Mouse (Mus musculus): ENCODE measurements around the gene Tnk1. TPM values are rescaled to one million over a fixed set of nuclear protein-coding genes. Genes with fewer than 3 reads are reported as not detected.
A peak's percentile ranks its signal among the peaks of the same experiment; 100 is the strongest.

Tnk1 gene
- total RNA-seq, 1 experiment: 3.4 TPM

DNA sequence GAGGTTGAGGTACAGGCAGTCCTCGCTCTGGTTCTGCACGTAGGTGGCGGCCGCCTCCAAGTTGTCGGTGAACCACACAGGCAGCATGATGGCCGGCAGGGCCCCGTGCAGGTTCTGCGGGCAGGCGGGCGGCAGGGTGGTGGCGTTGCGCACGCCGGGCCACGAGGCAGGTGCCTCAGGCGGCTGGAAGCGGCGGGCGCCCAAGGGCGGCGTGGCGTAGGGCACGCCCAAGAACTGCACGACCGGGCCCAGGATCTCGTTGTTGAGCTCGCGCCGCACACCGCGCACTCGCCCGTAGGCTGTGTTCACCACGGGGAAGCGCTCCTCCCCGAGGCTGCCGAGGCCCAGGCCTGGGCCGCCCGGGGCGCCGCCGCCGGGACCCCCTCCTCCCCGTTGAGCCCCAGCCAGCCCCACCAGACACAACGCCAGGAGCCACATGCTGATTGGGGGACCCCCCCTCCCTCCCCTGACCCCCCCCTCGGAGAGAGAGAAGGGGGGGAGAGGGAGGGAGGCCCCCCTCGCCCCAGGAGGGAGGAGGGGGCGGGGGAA, 24.5 kb downstream of the Tnk1 start:
- Histone ChIP-seq H3K4me1 (ENCODE audit: control insufficient read depth in 2 of 2, insufficient read depth in 2 of 2, low read length in 2 of 2, poor library complexity in 1 of 2) (peaks cover 0 to 5% of the 10 kb centered on the region in 2 experiments; a peak in 3 of 4 replicates), H3K9me3 (ENCODE audit: control insufficient read depth, insufficient read depth, low read depth, low read length) (no peaks in the 10 kb centered on the region), H3K27ac (ENCODE audit: insufficient read depth, low read depth, low read length, poor library complexity, severe bottlenecking) (no peak overlapping the region), H3K4me3 (ENCODE audit: insufficient read depth in 1 of 2, low read depth in 1 of 2, low read length in 2 of 2, poor library complexity in 1 of 2, severe bottlenecking in 1 of 2) (peak overlapping the region; percentile 70 to 76), H3K36me3 (ENCODE audit: control insufficient read depth, insufficient read depth, low read length, poor library complexity, severe bottlenecking) (no peaks in the 10 kb centered on the region), H3K9ac (ENCODE audit: insufficient read depth, low read depth, low read length, poor library complexity, severe bottlenecking) (peak overlapping the region; percentile 55)
- in situ Hi-C loops (cut with MboI; ENCODE audit: low sequenced_read_pairs in 2 of 2, unreplicated experiment in 2 of 2): no loop called here
- DNase-seq (ENCODE audit: low read depth, low spot score): no peak
- no peak for TF ChIP-seq ZNF384 (IDR thresholded peaks at IDR 0.05; ENCODE audit: low read depth, low read length)
- TF ChIP-seq MAFK (IDR thresholded peaks at IDR 0.05; ENCODE audit: insufficient read depth, low read depth, low read length): no peak
- TF ChIP-seq CHD2 (IDR thresholded peaks at IDR 0.05; ENCODE audit: low read depth, low read length): no peak
- no peak for TF ChIP-seq HCFC1 (IDR thresholded peaks at IDR 0.05; ENCODE audit: borderline replicate concordance, insufficient read depth, low read length)
- TF ChIP-seq ZC3H11A (IDR thresholded peaks at IDR 0.05; ENCODE audit: borderline replicate concordance, low read depth, low read length): no peak

DNA sequence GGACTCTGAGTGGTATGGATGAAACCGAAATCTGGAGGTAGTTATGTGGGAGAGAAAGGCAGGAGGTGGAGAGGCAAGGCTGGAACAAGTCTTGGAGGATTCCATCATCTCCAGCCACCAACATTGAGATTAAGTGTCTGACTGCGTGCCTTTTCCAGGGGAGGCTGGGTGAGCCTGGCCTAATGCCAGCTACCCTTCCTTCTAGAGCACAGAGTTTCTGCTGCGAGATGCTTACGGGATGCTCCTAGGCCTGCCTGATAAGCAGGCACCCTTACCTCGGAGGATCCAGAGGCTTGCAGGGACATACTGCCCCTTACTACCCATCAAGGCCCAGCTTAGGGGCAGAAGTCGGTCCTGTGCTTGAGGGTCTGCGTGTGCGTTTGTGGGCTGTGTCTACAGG, 25.0 kb downstream of the Tnk1 start:
- no peak for DNase-seq (ENCODE audit: low read depth, low spot score)
- Histone ChIP-seq H3K36me3 (ENCODE audit: control insufficient read depth, insufficient read depth, low read length, poor library complexity, severe bottlenecking) (no peaks in the 10 kb centered on the region), H3K4me1 (ENCODE audit: control insufficient read depth in 2 of 2, insufficient read depth in 2 of 2, low read length in 2 of 2, poor library complexity in 1 of 2) (peaks cover 0 to 10% of the 10 kb centered on the region in 2 experiments; a peak in 3 of 4 replicates), H3K9me3 (ENCODE audit: control insufficient read depth, insufficient read depth, low read depth, low read length) (no peaks in the 10 kb centered on the region), H3K27ac (ENCODE audit: insufficient read depth, low read depth, low read length, poor library complexity, severe bottlenecking) (no peak overlapping the region), H3K9ac (ENCODE audit: insufficient read depth, low read depth, low read length, poor library complexity, severe bottlenecking) (peak overlapping the region; percentile 55), H3K4me3 (ENCODE audit: insufficient read depth in 1 of 2, low read depth in 1 of 2, low read length in 2 of 2, poor library complexity in 1 of 2, severe bottlenecking in 1 of 2) (peak overlapping the region; percentile 70 to 76)
- in situ Hi-C loops (cut with MboI; ENCODE audit: low sequenced_read_pairs in 2 of 2, unreplicated experiment in 2 of 2): no loop called here
- no peak for TF ChIP-seq HCFC1 (IDR thresholded peaks at IDR 0.05; ENCODE audit: borderline replicate concordance, insufficient read depth, low read length)
- TF ChIP-seq CHD2 (IDR thresholded peaks at IDR 0.05; ENCODE audit: low read depth, low read length): no peak
- TF ChIP-seq ZNF384 (IDR thresholded peaks at IDR 0.05; ENCODE audit: low read depth, low read length): no peak
- no peak for TF ChIP-seq MAFK (IDR thresholded peaks at IDR 0.05; ENCODE audit: insufficient read depth, low read depth, low read length)
- no peak for TF ChIP-seq ZC3H11A (IDR thresholded peaks at IDR 0.05; ENCODE audit: borderline replicate concordance, low read depth, low read length)

DNA sequence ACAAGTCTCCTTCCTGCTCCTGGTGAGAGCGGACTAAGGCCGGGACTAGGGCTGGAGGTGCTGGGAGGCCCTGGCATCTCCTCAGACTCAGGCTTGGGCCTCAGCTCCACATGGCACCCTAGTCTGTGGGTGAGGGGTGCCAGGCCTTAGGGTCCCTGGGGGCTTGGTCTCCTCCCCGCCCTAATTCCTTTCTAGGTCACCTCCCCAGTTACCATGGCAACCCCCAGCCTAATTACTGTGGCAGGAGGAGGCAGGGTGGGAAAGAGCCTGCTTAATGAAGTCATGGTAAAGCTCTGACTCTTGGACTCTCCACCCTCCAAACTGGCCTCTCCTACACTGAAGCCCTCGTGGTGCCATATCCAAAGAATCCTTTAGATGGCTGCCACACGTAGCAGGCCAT, 29.7 kb downstream of the Tnk1 start:
- TF ChIP-seq ZNF384 (IDR thresholded peaks at IDR 0.05; ENCODE audit: low read depth, low read length) (no peak), CHD2 (IDR thresholded peaks at IDR 0.05; ENCODE audit: low read depth, low read length) (no peak), MAFK (IDR thresholded peaks at IDR 0.05; ENCODE audit: insufficient read depth, low read depth, low read length) (no peak), ZC3H11A (IDR thresholded peaks at IDR 0.05; ENCODE audit: borderline replicate concordance, low read depth, low read length) (no peak), HCFC1 (IDR thresholded peaks at IDR 0.05; ENCODE audit: borderline replicate concordance, insufficient read depth, low read length) (no peak)
- no peaks in the 10 kb centered on the region for H3K9me3 ChIP-seq (ENCODE audit: control insufficient read depth, insufficient read depth, low read depth, low read length)
- no peak for DNase-seq (ENCODE audit: low read depth, low spot score)
- H3K9ac ChIP-seq (ENCODE audit: insufficient read depth, low read depth, low read length, poor library complexity, severe bottlenecking): no peak overlapping the region
- no peak overlapping the region for H3K27ac ChIP-seq (ENCODE audit: insufficient read depth, low read depth, low read length, poor library complexity, severe bottlenecking)
- H3K4me3 ChIP-seq (ENCODE audit: insufficient read depth in 1 of 2, low read depth in 1 of 2, low read length in 2 of 2, poor library complexity in 1 of 2, severe bottlenecking in 1 of 2): no peak overlapping the region
- peaks cover 0 to 18% of the 10 kb centered on the region in 2 experiments; a peak in 3 of 4 replicates for H3K4me1 ChIP-seq (ENCODE audit: control insufficient read depth in 2 of 2, insufficient read depth in 2 of 2, low read length in 2 of 2, poor library complexity in 1 of 2)
- H3K36me3 ChIP-seq (ENCODE audit: control insufficient read depth, insufficient read depth, low read length, poor library complexity, severe bottlenecking): peaks cover 12% of the 10 kb centered on the region; the same call in 1 of the 2 replicates
- in situ Hi-C loops (cut with MboI; ENCODE audit: low sequenced_read_pairs in 2 of 2, unreplicated experiment in 2 of 2): no loop called here

DNA sequence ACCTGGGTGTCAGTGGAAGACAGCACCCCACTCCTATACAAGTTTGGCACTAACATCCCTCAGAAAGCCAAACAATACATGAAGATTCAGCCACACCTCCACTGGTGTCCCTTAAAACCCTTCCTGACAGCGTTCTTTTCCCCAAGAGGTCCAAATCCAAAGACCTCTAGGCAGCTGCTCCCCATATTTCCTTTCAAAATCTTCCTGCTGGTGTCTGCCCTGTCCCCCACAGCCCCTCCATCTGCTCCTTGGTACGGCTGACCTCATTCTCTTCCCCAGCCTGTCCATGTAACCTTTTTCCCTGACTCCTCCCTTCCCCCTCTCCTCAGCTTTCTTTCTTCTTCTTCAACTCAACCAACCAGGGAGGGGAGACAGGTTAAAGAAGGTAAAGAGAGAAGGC, 35.1 kb downstream of the Tnk1 start:
- Histone ChIP-seq H3K4me1 (ENCODE audit: control insufficient read depth in 2 of 2, insufficient read depth in 2 of 2, low read length in 2 of 2, poor library complexity in 1 of 2) (peaks cover 0 to 9% of the 10 kb centered on the region in 2 experiments; a peak in 1 of 4 replicates), H3K4me3 (ENCODE audit: insufficient read depth in 1 of 2, low read depth in 1 of 2, low read length in 2 of 2, poor library complexity in 1 of 2, severe bottlenecking in 1 of 2) (no peak overlapping the region), H3K27ac (ENCODE audit: insufficient read depth, low read depth, low read length, poor library complexity, severe bottlenecking) (no peak overlapping the region), H3K36me3 (ENCODE audit: control insufficient read depth, insufficient read depth, low read length, poor library complexity, severe bottlenecking) (peaks cover 12% of the 10 kb centered on the region; the same call in 1 of the 2 replicates), H3K9ac (ENCODE audit: insufficient read depth, low read depth, low read length, poor library complexity, severe bottlenecking) (no peak overlapping the region), H3K9me3 (ENCODE audit: control insufficient read depth, insufficient read depth, low read depth, low read length) (no peaks in the 10 kb centered on the region)
- no peak for TF ChIP-seq ZNF384 (IDR thresholded peaks at IDR 0.05; ENCODE audit: low read depth, low read length)
- no peak for TF ChIP-seq MAFK (IDR thresholded peaks at IDR 0.05; ENCODE audit: insufficient read depth, low read depth, low read length)
- no peak for TF ChIP-seq HCFC1 (IDR thresholded peaks at IDR 0.05; ENCODE audit: borderline replicate concordance, insufficient read depth, low read length)
- TF ChIP-seq CHD2 (IDR thresholded peaks at IDR 0.05; ENCODE audit: low read depth, low read length): no peak
- no peak for TF ChIP-seq ZC3H11A (IDR thresholded peaks at IDR 0.05; ENCODE audit: borderline replicate concordance, low read depth, low read length)
- in situ Hi-C loops (cut with MboI; ENCODE audit: low sequenced_read_pairs in 2 of 2, unreplicated experiment in 2 of 2): no loop called here
- no peak for DNase-seq (ENCODE audit: low read depth, low spot score)
